Mouse (Mus musculus): Measurements from ENCODE around the gene C8b.

DNA sequence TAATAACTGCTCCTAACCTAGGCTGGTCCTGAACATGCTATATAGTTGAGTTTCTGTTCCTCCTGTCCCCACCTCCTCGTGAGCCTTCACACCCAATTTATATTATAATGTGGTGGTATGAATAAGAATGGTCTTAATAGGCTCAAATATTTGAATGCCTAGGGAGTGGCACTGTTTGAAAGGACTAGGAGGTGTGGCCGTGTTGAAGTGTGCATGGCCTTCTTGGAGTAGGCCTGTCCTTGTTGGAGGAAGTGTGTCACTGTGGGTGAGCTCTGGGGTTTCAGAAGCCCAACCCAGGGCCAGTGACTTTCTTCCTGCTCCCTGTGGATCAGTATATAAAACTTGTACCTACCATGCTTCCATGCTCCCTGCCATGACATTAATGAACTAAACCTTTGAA is 47.5 kb downstream of the C8b start:
- no peak for TF ChIP-seq POLR2A (IDR thresholded peaks at IDR 0.05; ENCODE audit: extremely low read depth, insufficient read depth, low read length)
- TF ChIP-seq CTCF (IDR thresholded peaks at IDR 0.05; ENCODE audit: extremely low read depth, insufficient read depth, low read length), result no peak
